Mouse (Mus musculus) urinary bladder, adult 18-20 months (tissue): ENCODE measurements around the gene Dot1l.

Experiments used
- DNase-seq, 2 experiments: peaks; one replicate each; pipeline ENCODE4 v3.0.0; 2022; ENCODE audit warnings: low spot score in 2 of 2, mixed read lengths in 2 of 2

Gene Dot1l

DNA sequence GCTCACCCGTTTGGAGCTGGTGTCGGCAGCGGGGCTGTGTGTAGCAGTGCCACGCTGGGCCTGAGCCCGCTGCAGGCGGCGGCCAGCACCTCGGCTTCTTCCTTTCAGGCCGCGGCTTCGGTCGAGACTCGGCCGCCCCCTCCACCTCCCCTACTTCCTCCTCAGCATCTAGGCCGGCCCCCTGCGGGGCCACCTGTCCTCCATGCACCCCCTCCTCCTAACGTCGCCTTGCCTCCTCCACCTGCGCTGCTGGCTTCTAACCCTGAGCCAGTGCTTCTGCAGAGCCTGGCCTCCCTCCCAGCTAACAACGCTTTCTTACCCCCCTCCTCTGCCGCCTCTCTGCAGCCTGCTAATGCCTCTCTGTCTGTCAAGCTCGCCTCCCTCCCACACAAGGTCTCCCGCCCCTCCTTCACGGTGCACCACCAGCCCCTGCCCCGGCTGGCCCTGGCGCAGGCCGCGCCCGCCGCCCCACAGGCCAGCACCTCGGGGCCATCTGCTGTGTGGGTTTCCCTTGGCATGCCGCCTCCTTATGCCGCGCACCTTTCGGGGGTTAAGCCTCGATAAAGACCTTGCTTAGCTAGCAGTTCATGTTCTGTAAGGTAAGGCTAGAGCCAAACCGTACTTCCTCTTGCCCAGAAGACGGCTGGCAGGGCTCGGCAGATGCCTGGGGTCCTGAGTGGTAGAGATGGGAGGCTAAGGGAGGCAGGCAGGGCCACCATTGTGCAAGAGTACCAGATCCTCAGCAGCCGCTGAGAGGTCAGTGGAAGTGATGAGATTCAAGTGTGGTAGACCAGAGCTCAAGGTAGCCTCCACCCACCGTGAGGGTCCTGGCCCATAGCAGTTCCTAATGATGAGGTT lies 37.4 kb downstream of the Dot1l start:
- no peak for DNase-seq

GRCm38 (mm10) chr10:80793033-80793784 lies 38.2 kb downstream of the Dot1l start:
- DNase-seq, result no peak

DNA sequence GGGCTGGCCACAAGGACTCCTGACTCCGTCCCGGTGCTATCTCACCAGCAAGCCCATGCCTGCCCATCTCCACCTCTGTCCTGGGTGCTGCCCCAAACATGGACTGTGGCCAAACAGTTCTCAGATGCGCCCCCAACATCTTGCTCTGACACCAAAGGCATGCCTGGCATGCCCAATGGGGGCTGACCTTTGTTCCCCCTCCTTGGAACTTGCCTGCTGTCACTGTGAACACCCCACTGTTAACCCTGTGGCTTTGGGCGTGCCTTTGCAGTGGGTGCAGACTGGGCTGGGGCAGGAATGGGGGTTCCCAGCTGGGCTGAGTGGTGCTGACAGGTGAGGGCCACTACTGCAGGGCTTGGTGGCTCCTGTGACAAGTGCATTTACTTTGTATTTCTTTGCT lies 38.8 kb downstream of the Dot1l start:
- no peak for DNase-seq

- DNase-seq, result no peak
Observed at GRCm38 (mm10) chr10:80794750-80795149, 39.7 kb downstream of the Dot1l start.

DNA sequence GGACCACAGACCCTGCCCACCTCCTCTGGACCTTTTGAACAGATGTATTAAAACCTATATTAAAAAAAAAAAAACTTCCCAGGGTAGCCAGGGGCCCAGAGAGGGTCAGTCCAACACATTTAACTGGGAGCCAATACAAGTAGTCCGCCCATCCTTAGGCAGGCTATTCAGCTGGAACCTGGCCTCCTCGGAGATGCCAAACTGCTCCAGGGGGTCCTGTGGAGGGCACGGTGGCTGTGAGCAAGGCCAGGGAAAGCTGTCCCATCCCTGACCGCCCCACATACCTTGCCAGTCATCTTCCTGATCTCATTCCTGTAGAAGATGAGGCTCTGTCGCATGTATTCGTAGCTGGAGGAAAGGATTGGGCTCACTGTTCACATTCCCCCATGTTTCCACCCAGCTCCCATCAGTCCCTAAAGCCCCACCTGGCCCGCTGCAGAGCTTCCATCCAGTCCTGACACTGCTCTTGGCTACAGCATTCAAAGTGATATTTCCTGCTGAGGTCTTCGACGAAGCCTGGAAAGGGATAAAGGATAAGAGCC lies 41.4 kb downstream of the Dot1l start:
- DNase-seq, result no peak

DNA sequence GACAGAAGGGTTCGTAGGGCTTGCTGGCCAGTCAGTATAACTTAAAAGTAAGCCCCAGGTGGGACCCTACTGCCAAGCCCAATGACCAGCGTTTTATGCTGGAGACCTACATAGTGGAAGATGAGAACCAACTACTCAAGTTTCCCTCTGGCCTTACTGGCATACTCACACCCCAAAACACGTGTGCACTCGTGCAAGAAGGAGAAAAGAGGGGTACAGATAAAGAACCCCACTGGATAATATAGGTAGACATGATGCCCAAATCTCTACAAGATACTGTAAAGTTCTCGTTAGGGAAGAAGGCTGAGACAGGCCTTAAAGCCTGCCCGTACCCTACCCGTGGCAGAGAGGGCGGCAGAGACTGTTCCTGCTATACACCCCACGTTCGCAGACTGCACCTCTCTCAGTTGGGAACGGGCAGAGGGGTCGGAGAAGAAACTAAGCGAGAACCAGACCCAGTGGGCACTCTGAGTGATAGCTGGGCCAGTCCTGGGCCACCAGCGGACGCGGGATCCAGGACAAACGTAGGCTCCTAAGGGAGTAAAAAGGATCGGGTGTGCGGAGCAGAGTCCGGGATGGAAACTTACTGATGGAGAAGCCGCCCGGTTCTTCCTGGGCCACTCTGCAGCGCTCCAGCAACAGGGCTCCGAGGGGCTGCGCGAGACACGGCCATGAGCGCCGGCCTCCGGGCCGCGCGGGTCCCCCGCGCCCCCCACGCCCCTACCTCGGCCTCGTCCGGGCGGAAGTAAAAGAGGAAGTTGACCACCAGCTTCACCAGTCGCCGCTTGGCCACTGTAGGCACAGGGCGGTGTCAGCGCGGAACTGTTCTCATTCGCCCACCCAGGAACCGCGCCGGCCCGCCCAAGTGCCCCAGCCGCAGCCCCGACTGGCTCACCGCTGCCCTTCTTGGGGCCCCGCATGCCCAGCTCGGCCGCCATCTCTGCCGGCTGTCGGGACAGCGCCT lies 42.5 kb downstream of the Dot1l start:
- peak in 1 of 2 experiments; percentile 48 for DNase-seq

- DNase-seq, result peak; percentile 91 to 96
Observed at GRCm38 (mm10) chr10:80798150-80799006, 43.4 kb downstream of the Dot1l start, which contains the start of the genes Sf3a2 and Plekhj1. TSS of gene Sf3a2 (plus strand) at chr10:80798198. TSS of gene Plekhj1 (minus strand) at chr10:80798626.

- DNase-seq, result no peak
Observed at GRCm38 (mm10) chr10:80799070-80799566, 44.1 kb downstream of the Dot1l start.

GRCm38 (mm10) chr10:80802204-80802912 lies 47.4 kb downstream of the Dot1l start:
- DNase-seq, result no peak

- no peak for DNase-seq
Observed at GRCm38 (mm10) chr10:80802996-80803395, 48.0 kb downstream of the Dot1l start.

- no peak for DNase-seq
Observed at GRCm38 (mm10) chr10:80804340-80804739, 49.3 kb downstream of the Dot1l start.

- no peak for DNase-seq
Observed at GRCm38 (mm10) chr10:80804916-80805315, 49.9 kb downstream of the Dot1l start, which contains the start of gene Amh. TSS of gene Amh (plus strand) at chr10:80805243.

DNA sequence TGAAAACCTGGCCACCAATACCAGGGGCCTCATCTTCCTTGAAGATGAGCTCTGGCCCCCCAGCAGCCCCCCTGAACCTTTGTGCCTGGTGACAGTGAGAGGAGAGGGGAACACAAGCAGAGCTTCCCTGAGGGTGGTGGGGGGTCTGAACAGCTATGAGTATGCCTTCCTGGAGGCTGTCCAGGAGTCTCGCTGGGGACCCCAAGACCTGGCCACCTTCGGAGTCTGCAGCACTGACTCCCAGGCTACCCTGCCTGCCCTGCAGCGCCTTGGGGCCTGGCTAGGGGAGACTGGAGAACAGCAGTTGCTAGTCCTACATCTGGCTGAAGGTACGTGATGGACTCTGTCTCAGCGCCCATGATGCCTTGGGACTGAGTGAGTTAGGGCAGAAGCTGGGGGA lies 50.3 kb downstream of the Dot1l start:
- no peak for DNase-seq

GRCm38 (mm10) chr10:80805925-80806324 lies 50.9 kb downstream of the Dot1l start:
- peak in 1 of 2 experiments; percentile 69 for DNase-seq

- DNase-seq, result no peak
Observed at GRCm38 (mm10) chr10:80806341-80807056, 51.5 kb downstream of the Dot1l start.

- peak; percentile 49 to 64 for DNase-seq
Observed at GRCm38 (mm10) chr10:80807057-80807627, 52.1 kb downstream of the Dot1l start.

- no peak for DNase-seq
Observed at GRCm38 (mm10) chr10:80808099-80808984, 53.3 kb downstream of the Dot1l start.
